Mouse (Mus musculus) gastrocnemius, postnatal 4 days (tissue): ENCODE results near the gene Gm960. TPM values are rescaled to one million over a fixed set of nuclear protein-coding genes. Genes with fewer than 3 reads are reported as not detected.
"Not testable (repeated sequence)": the region's sequence is repeated elsewhere in the genome, so short reads cannot be mapped to it uniquely, and the experiment has no call there.

Experiments
- DNase-seq, 2 experiments: peaks; one replicate each; pipeline ENCODE4 v3.0.0; 2021 to 2022; ENCODE audit warnings: low spot score in 2 of 2, mixed read lengths in 2 of 2
- microRNA-seq: library from miRNA; unstranded; fragments of <30 nt; microRNA quantifications from one replicate; pipeline ENCODE4 v1.2.0, GENCODE M21; 2021
- total RNA-seq, 2 experiments: library from RNA; stranded (reverse); gene quantifications; 2 replicates each; pipeline ENCODE4 v1.2.3; 2021

Gene Gm960
- total RNA-seq, 2 experiments from 2014 or later = not detected

- DNase-seq = no peak
These were observed 102.4 kb downstream of the Gm960 start for GRCm38 (mm10) chr19:4596071-4596470.

DNA sequence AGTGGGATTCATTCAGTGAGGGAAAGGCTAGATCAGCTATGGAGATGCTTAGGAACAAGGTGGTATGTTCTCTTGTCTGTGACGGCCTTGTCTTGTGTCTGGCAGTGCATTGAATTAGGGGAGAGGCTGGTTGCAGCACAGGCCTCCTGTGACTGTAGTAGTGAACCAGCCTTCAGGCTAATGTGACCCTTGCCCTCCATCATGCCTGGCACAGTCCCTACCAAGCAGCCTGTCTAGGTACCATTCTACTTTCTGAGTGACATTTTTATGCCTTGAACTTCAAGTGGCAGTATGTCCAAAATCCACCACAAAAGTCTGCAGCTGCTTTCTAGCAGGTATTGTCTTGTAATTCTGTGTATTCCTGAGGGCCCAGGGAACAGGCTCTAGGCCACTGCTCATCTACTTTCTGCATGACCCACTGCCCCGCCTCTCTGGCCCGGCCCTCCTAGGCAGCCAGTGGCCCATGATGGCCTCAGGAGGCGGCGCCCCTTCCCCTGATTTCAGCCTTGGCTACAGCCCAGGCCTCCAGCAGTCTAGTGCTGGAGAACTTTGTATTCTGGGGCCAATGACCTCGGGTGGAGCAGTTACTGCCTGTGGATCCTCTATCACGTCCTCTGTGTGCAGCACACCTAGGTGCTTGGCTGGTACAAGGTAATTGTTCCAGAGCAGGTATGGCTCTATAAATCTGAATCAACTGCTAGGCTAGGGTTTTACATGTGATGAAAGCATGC is 104.5 kb downstream of the Gm960 start:
- no peak for DNase-seq

DNA sequence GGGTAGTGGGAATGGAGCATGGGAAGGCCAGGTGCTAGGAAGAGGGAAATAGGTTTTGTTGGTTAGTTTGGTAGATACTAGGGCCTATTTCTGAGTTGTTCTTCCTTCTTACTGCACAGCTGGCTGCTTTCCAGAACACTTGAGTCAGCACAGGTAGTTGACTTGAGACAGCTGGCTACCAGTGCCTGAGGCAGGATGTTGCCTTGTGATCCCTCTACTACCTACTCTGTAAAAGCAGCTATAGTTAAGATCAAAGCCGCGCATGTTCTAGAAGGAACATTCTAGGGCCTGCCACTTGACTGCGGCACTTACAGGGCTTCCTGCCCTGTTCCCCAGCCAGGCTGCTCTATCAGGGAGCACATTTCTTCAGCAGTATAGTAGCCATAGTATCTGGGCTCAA is 108.4 kb downstream of the Gm960 start:
- DNase-seq = no peak

- no peak for DNase-seq
These were observed 109.4 kb downstream of the Gm960 start for GRCm38 (mm10) chr19:4589081-4589480.

- DNase-seq = no peak
These were observed 110.0 kb downstream of the Gm960 start for GRCm38 (mm10) chr19:4588430-4588829.

DNA sequence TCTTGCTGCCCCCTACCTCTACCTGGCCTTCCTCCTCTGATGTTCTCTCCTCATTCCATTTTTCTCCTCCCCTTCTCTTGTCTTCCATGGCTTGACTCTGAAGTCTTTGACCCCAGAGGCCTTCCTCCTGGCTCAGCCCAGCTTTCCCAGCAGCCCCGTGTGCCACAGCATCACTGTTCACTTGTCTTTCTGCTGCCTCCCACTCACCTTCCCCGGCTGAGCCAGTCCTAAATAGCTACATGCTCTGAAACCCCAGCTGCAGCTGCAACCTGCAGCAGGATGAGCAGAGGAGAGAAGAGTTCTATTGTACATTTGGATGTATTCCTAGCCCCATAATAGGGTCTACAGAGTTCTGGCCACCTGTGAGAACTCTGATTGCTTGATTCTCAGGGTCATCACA is 111.0 kb downstream of the Gm960 start:
- no peak for DNase-seq

DNA sequence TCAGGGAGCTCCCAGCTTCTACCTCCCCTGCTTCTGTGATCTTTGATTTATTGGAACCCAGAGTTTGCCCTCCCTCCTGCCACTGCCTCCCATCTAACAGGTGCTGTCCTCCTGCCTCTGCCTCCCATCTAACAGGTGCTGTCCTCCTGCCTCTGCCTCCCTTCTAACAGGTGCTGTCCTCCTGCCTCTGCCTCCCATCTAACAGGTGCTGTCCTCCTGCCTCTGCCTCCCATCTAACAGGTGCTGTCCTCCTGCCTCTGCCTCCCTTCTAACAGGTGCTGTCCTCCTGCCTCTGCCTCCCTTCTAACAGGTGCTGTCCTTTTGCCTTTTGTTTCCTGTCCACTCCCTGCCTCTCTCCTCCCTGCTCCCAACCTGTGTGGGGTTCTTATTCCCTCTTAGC is 111.7 kb downstream of the Gm960 start:
- not testable (repeated sequence) for DNase-seq

GRCm38 (mm10) chr19:4583856-4584255 is 114.6 kb downstream of the Gm960 start:
- no peak for DNase-seq

DNA sequence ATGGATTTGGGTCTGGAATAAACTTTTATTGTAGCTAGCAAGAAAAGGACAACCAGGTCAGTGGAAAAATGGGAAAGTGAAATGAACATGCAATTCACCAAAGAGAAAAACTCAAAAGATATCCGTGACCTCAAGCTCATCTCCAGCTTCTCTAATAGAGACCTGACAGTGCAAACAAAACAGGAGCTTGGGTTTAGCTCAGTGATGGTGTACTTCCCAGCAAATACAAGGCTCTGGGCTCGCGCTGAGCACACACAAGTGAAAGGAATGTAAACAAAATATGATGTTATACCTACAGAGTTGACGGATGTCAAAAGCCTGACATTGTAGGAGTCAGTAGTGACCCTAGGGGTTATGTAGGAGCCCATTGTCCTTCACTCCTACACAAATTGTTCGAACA is 119.2 kb downstream of the Gm960 start:
- DNase-seq = no peak

- DNase-seq = no peak
These were observed 119.7 kb downstream of the Gm960 start for GRCm38 (mm10) chr19:4578799-4579198.

Small RNA genes lying within 50 kb of the gene (microRNA-seq; reads per million reads assigned to microRNA genes)
- not detected for gene Mir6986

Other genes with a start within 250 kb of the Gm960 start
- gene Syt12, start 221.2 kb downstream of the Gm960 start, total RNA-seq = 1 to 10 TPM in 1 of 2 experiments, under 1 TPM in 1; 0.86 to 1.0 TPM
- gene 2010003K11Rik, start 200.1 kb downstream of the Gm960 start, total RNA-seq = under 1 TPM in 1 of 2 experiments, not detected in 1; 0.23 TPM
- 10 to 100 TPM; 22.7 to 34.8 TPM for gene Pcx, start 188.2 kb downstream of the Gm960 start, total RNA-seq
- 10 to 100 TPM; 11.4 to 13.0 TPM for gene Lrfn4, start 83.0 kb downstream of the Gm960 start, total RNA-seq
- gene Rce1, start 73.0 kb downstream of the Gm960 start, total RNA-seq = 10 to 100 TPM; 14.3 to 15.8 TPM
- gene Sptbn2, start 12.5 kb upstream of the Gm960 start, total RNA-seq = under 1 TPM; 0.18 to 0.39 TPM
- gene Rbm4b, start 57.8 kb upstream of the Gm960 start, total RNA-seq = 1 to 10 TPM; 7.4 TPM
- 10 to 100 TPM; 53.3 to 68.4 TPM for gene Rbm4, start 95.2 kb upstream of the Gm960 start, total RNA-seq
- gene Gm21992, start 112.9 kb upstream of the Gm960 start, total RNA-seq = 10 to 100 TPM; 15.4 to 22.9 TPM
- 10 to 100 TPM; 33.6 to 46.1 TPM for gene Rbm14, start 113.0 kb upstream of the Gm960 start, total RNA-seq
- 10 to 100 TPM; 40.7 to 44.0 TPM for gene Ccs, start 140.7 kb upstream of the Gm960 start, total RNA-seq
- gene Ccdc87, start 140.7 kb upstream of the Gm960 start, total RNA-seq = under 1 TPM in 1 of 2 experiments, not detected in 1; 0.07 TPM
- gene Ctsf, start 156.5 kb upstream of the Gm960 start, total RNA-seq = 10 to 100 TPM; 38.9 to 40.9 TPM
- gene Actn3, start 179.2 kb upstream of the Gm960 start, total RNA-seq = 1,000 to 10,000 TPM; 1,624 to 1,725 TPM
- 1 to 10 TPM; 6.3 to 7.1 TPM for gene Zdhhc24, start 180.0 kb upstream of the Gm960 start, total RNA-seq
- gene Bbs1, start 208.0 kb upstream of the Gm960 start, total RNA-seq = 1 to 10 TPM; 3.3 to 4.2 TPM
- gene Dpp3, start 229.6 kb upstream of the Gm960 start, total RNA-seq = 10 to 100 TPM; 53.2 to 58.1 TPM
- gene Peli3, start 244.5 kb upstream of the Gm960 start, total RNA-seq = 1 to 10 TPM; 1.7 to 2.2 TPM